ENCODE assay signal across 7 mouse cellular contexts in genomic region chr17:46453970-46454411, GRCm38 (mm10). TPM values are rescaled to one million over a fixed set of nuclear protein-coding genes. Genes with fewer than 3 reads are reported as not detected.
DNase-seq lines count a peak whose midpoint lies in the region; ATAC-seq and TF ChIP-seq lines count a peak whose summit lies in the region.

No protein-coding gene starts in this region.

- peaks cover 25% of the 10 kb centered on the region; the same call in 1 of the 2 replicates for H3K27me3 ChIP-seq in lung, postnatal 0 days (replicated peaks; ENCODE audit: insufficient read depth, low read length)
- peaks cover 79% of the 10 kb centered on the region for H3K27me3 ChIP-seq in hindbrain, embryonic 10.5 days (ENCODE audit: insufficient read depth, poor library complexity, severe bottlenecking)
- H3K27me3 ChIP-seq in liver, embryonic 13.5 days: peaks cover 79% of the 10 kb centered on the region
- H3K27me3 ChIP-seq in stomach, postnatal 0 days (ENCODE audit: control insufficient read depth, insufficient read depth, low read length): no peaks in the 10 kb centered on the region; the same call in 1 of the 2 replicates

- whole genome bisulfite sequencing in lung, postnatal 0 days: 0% methylated on average over 25 of the region's 26 CpGs
- 1% methylated on average over 26 of the region's 26 CpGs for WGBS in hindbrain, embryonic 10.5 days
- 2% methylated on average over 26 of the region's 26 CpGs for WGBS in liver, embryonic 13.5 days (ENCODE audit: insufficient replicate concordance)
- 4% methylated on average over 26 of the region's 26 CpGs for WGBS in stomach, postnatal 0 days

- no peak overlapping the region for H3K27ac ChIP-seq in lung, postnatal 0 days (ENCODE audit: low read length)
- peak overlapping the region; percentile 82 for H3K27ac ChIP-seq in hindbrain, embryonic 10.5 days
- H3K27ac ChIP-seq in liver, embryonic 13.5 days: no peak overlapping the region
- H3K27ac ChIP-seq in stomach, postnatal 0 days (replicated peaks): no peak overlapping the region

- H3K4me3 ChIP-seq in lung, postnatal 0 days (ENCODE audit: low read depth, low read length): peak overlapping the region; percentile 19; the same call in 1 of the 2 replicates
- peak overlapping the region; percentile 58 for H3K4me3 ChIP-seq in hindbrain, embryonic 10.5 days
- no peak overlapping the region for H3K4me3 ChIP-seq in liver, embryonic 13.5 days (replicated peaks)
- H3K4me3 ChIP-seq in stomach, postnatal 0 days (ENCODE audit: low read depth, low read length): peak overlapping the region; percentile 37

- peak; percentile 44 for TF ChIP-seq CTCF in lung, postnatal 0 days (IDR thresholded peaks at IDR 0.05)
- TF ChIP-seq CTCF in stomach, postnatal 0 days (IDR thresholded peaks at IDR 0.05; ENCODE audit: low read depth): peak; percentile 44

- H3K4me2 ChIP-seq in lung, postnatal 0 days (replicated peaks; ENCODE audit: low read depth, low read length): peak overlapping the region; percentile 66
- peak overlapping the region; percentile 55 for H3K4me2 ChIP-seq in liver, embryonic 13.5 days
- H3K4me2 ChIP-seq in stomach, postnatal 0 days (replicated peaks; ENCODE audit: low read depth): peak overlapping the region; percentile 70

- ATAC-seq in lung, postnatal 0 days: no peak
- ATAC-seq in liver, embryonic 13.5 days (ENCODE audit: low read depth): no peak
- no peak for ATAC-seq in stomach, postnatal 0 days (ENCODE audit: low FRiP score, low TSS enrichment)

- H3K9me3 ChIP-seq in lung, postnatal 0 days (ENCODE audit: low read length): no peaks in the 10 kb centered on the region
- no peaks in the 10 kb centered on the region for H3K9me3 ChIP-seq in hindbrain, embryonic 10.5 days
- no peaks in the 10 kb centered on the region for H3K9me3 ChIP-seq in liver, embryonic 13.5 days (replicated peaks)
- H3K9me3 ChIP-seq in stomach, postnatal 0 days (ENCODE audit: control insufficient read depth, low read length): no peaks in the 10 kb centered on the region

- no peaks in the 10 kb centered on the region for H3K36me3 ChIP-seq in lung, postnatal 0 days (ENCODE audit: insufficient read depth, low read length)
- H3K36me3 ChIP-seq in hindbrain, embryonic 10.5 days: 0 out of 2 replicates have a peak, but pooled peaks cover 3% of the 10 kb centered on the region
- H3K36me3 ChIP-seq in liver, embryonic 13.5 days: no peaks in the 10 kb centered on the region
- no peaks in the 10 kb centered on the region for H3K36me3 ChIP-seq in stomach, postnatal 0 days (ENCODE audit: control insufficient read depth, insufficient read depth, low read length)

- peaks cover 7% of the 10 kb centered on the region; the same call in 1 of the 2 replicates for H3K4me1 ChIP-seq in lung, postnatal 0 days (ENCODE audit: insufficient read depth, low read depth, low read length)
- H3K4me1 ChIP-seq in hindbrain, embryonic 10.5 days (replicated peaks): peaks cover 51% of the 10 kb centered on the region
- H3K4me1 ChIP-seq in liver, embryonic 13.5 days (replicated peaks): peaks cover 24% of the 10 kb centered on the region
- H3K4me1 ChIP-seq in stomach, postnatal 0 days (replicated peaks; ENCODE audit: control insufficient read depth, insufficient read depth): peaks cover 5% of the 10 kb centered on the region; the same call in 1 of the 2 replicates

- no peak for TF ChIP-seq EP300 in lung, postnatal 0 days (IDR thresholded peaks at IDR 0.05)
- no peak for TF ChIP-seq EP300 in stomach, postnatal 0 days (optimal IDR thresholded peaks at IDR 0.05)

- DNase-seq in lung, postnatal 0 days (ENCODE audit: low spot score): no peak
- no peak for DNase-seq in lung, adult 18-20 months
- DNase-seq in hindbrain, embryonic 10.5 days (ENCODE audit: low spot score): peak; percentile 47
- no peak for DNase-seq in liver, embryonic 13.5 days
- DNase-seq in stomach, postnatal 0 days (ENCODE audit: low spot score): no peak
- no peak for DNase-seq in thymus, postnatal 10 days (ENCODE audit: low spot score in 2 of 2)
- DNase-seq in right cerebral cortex, postnatal 25 days: no peak

- H3K9ac ChIP-seq in lung, postnatal 0 days (replicated peaks; ENCODE audit: low read depth): no peak overlapping the region
- no peak overlapping the region for H3K9ac ChIP-seq in liver, embryonic 13.5 days
- H3K9ac ChIP-seq in stomach, postnatal 0 days (ENCODE audit: low read length): no peak overlapping the region

RNA-seq across cellular contexts. Expression of gene Slc22a7, which starts 15.7 kb away (rescaled TPM):
- polyA plus RNA-seq in lung, postnatal 0 days (2015; fragmentation: Nextera tagmentation; extraction: Ambion mirVana): not detected in 2 replicates
- not detected in 2 replicates for polyA plus RNA-seq in hindbrain, embryonic 10.5 days (2016; fragmentation: Nextera tagmentation; extraction: Ambion mirVana)
- not detected in 2 replicates for polyA plus RNA-seq in liver, embryonic 13.5 days (2015; fragmentation: Nextera tagmentation; extraction: Ambion mirVana)
- polyA plus RNA-seq in stomach, postnatal 0 days (2015; fragmentation: Nextera tagmentation; extraction: Ambion mirVana): not detected in 2 replicates

RNA-seq across cellular contexts. Expression of gene Crip3, which starts 25.3 kb away (rescaled TPM):
- polyA plus RNA-seq in lung, postnatal 0 days (2015; fragmentation: Nextera tagmentation; extraction: Ambion mirVana): 0.76 and 0.81 TPM in 2 replicates
- polyA plus RNA-seq in hindbrain, embryonic 10.5 days (2016; fragmentation: Nextera tagmentation; extraction: Ambion mirVana): 0.50 and 0.64 TPM in 2 replicates
- polyA plus RNA-seq in liver, embryonic 13.5 days (2015; fragmentation: Nextera tagmentation; extraction: Ambion mirVana): not detected in 2 replicates
- polyA plus RNA-seq in stomach, postnatal 0 days (2015; fragmentation: Nextera tagmentation; extraction: Ambion mirVana): 0.23 and 0.24 TPM in 2 replicates

RNA-seq across cellular contexts. Expression of gene Ttbk1, which starts 33.5 kb away (rescaled TPM):
- polyA plus RNA-seq in lung, postnatal 0 days (2015; fragmentation: Nextera tagmentation; extraction: Ambion mirVana): 0.04 TPM in 1 of 2 replicates, not detected in the other
- 1.4 and 2.1 TPM in 2 replicates for polyA plus RNA-seq in hindbrain, embryonic 10.5 days (2016; fragmentation: Nextera tagmentation; extraction: Ambion mirVana)
- 0.02 TPM in 2 replicates for polyA plus RNA-seq in liver, embryonic 13.5 days (2015; fragmentation: Nextera tagmentation; extraction: Ambion mirVana)
- 0.13 and 0.15 TPM in 2 replicates for polyA plus RNA-seq in stomach, postnatal 0 days (2015; fragmentation: Nextera tagmentation; extraction: Ambion mirVana)

RNA-seq across cellular contexts. Expression of gene Dnph1, which starts 42.5 kb away (rescaled TPM):
- polyA plus RNA-seq in lung, postnatal 0 days (2015; fragmentation: Nextera tagmentation; extraction: Ambion mirVana): 2.8 and 4.2 TPM in 2 replicates
- polyA plus RNA-seq in hindbrain, embryonic 10.5 days (2016; fragmentation: Nextera tagmentation; extraction: Ambion mirVana): 75.2 and 91.2 TPM in 2 replicates
- polyA plus RNA-seq in liver, embryonic 13.5 days (2015; fragmentation: Nextera tagmentation; extraction: Ambion mirVana): 34.6 and 35.1 TPM in 2 replicates
- 23.8 and 24.7 TPM in 2 replicates for polyA plus RNA-seq in stomach, postnatal 0 days (2015; fragmentation: Nextera tagmentation; extraction: Ambion mirVana)
